Mouse (Mus musculus) liver, postnatal 0 days (tissue): ENCODE data around the gene Pwwp2b.

Experiments used
- CTCF ChIP-seq: sonication (generic); IDR thresholded peaks from 2 replicates; pipeline ENCODE4 v1.5.1; 2016; ENCODE audit warnings: antibody characterized with exemption, low read depth
- EP300 ChIP-seq: IDR thresholded peaks from 2 replicates; pipeline ENCODE4 v1.6.1; 2016; ENCODE audit warnings: antibody characterized with exemption, low read depth, mild to moderate bottlenecking

GRCm38 (mm10) chr7:139216464-139216863 lies 31.8 kb upstream of the Pwwp2b start:
- TF ChIP-seq CTCF (no peak), EP300 (no peak)
